Mouse (Mus musculus): ENCODE data around the gene Ints5. TPM values are rescaled to one million over a fixed set of nuclear protein-coding genes. Genes with fewer than 3 reads are reported as not detected.

Ints5 gene
- total RNA-seq, 1 experiment from 2014 or later = 26.7 TPM

GRCm38 (mm10) chr19:8929224-8930088 lies 36.7 kb downstream of the Ints5 start, which contains the start of the genes Rom1 and Eml3:
TSS of gene Rom1 (minus strand) at chr19:8929356.
TSS of gene Eml3 (plus strand) at chr19:8929552.
- DNase-seq = peak; percentile 90

GRCm38 (mm10) chr19:8930117-8930516 lies 37.3 kb downstream of the Ints5 start:
- DNase-seq = no peak

GRCm38 (mm10) chr19:8930771-8931170 lies 38.0 kb downstream of the Ints5 start:
- no peak for DNase-seq

GRCm38 (mm10) chr19:8936736-8937135 lies 43.9 kb downstream of the Ints5 start:
- no peak for DNase-seq

GRCm38 (mm10) chr19:8940526-8941133 lies 47.8 kb downstream of the Ints5 start:
- DNase-seq = no peak

- no peak for DNase-seq
These were observed 48.3 kb downstream of the Ints5 start for GRCm38 (mm10) chr19:8941136-8941514.

GRCm38 (mm10) chr19:8941515-8942217 lies 48.9 kb downstream of the Ints5 start, which contains the start of gene Mta2:
TSS of gene Mta2 (plus strand) at chr19:8941875.
- peak; percentile 98 for DNase-seq

GRCm38 (mm10) chr19:8942276-8942964 lies 49.6 kb downstream of the Ints5 start:
- peak; percentile 59 for DNase-seq

GRCm38 (mm10) chr19:8943047-8943446 lies 50.2 kb downstream of the Ints5 start:
- DNase-seq = no peak

- DNase-seq = no peak
These were observed 51.3 kb downstream of the Ints5 start for GRCm38 (mm10) chr19:8944062-8944461.

GRCm38 (mm10) chr19:8944750-8945149 lies 51.9 kb downstream of the Ints5 start:
- DNase-seq = peak; percentile 76

GRCm38 (mm10) chr19:8945251-8945650 lies 52.4 kb downstream of the Ints5 start:
- no peak for DNase-seq

GRCm38 (mm10) chr19:8946929-8947328 lies 54.1 kb downstream of the Ints5 start:
- no peak for DNase-seq

Small RNAs within 50 kb of the gene (microRNA-seq; reads per million reads assigned to microRNA genes)
- 0 to 0.71 reads per million in 2 experiments for gene Mir5136

Other genes starting within 250 kb of the Ints5 start
- 1.6 and 2.4 TPM in 2 replicates for gene Chrm1, start 229.2 kb upstream of the Ints5 start, total RNA-seq (2021)
- 269 and 403 TPM in 2 replicates for gene Slc3a2, start 169.6 kb upstream of the Ints5 start, total RNA-seq (2021)
- 52.0 and 57.7 TPM in 2 replicates for gene Wdr74, start 157.2 kb upstream of the Ints5 start, total RNA-seq (2021)
- 2.6 and 2.8 TPM in 2 replicates for gene 1700092M07Rik, start 152.3 kb upstream of the Ints5 start, total RNA-seq (2021)
- 92.3 and 106 TPM in 2 replicates for gene Stx5a, start 151.6 kb upstream of the Ints5 start, total RNA-seq (2021)
- gene Nxf1, start 135.9 kb upstream of the Ints5 start, total RNA-seq (2021) = 128 and 179 TPM in 2 replicates
- 122 and 123 TPM in 2 replicates for gene Tmem223, start 122.0 kb upstream of the Ints5 start, total RNA-seq (2021)
- 56.4 and 75.9 TPM in 2 replicates for gene Tmem179b, start 118.5 kb upstream of the Ints5 start, total RNA-seq (2021)
- 15.1 and 23.1 TPM in 2 replicates for gene Taf6l, start 106.6 kb upstream of the Ints5 start, total RNA-seq (2021)
- 96.3 and 103 TPM in 2 replicates for gene Polr2g, start 94.4 kb upstream of the Ints5 start, total RNA-seq (2021)
- 2.4 and 3.9 TPM in 2 replicates for gene Zbtb3, start 90.5 kb upstream of the Ints5 start, total RNA-seq (2021)
- 32.7 and 41.1 TPM in 2 replicates for gene Ttc9c, start 73.7 kb upstream of the Ints5 start, total RNA-seq (2021)
- gene Hnrnpul2, start 73.0 kb upstream of the Ints5 start, total RNA-seq (2021) = 72.0 and 83.0 TPM in 2 replicates
- gene AC129217.1, start 63.2 kb upstream of the Ints5 start, total RNA-seq (2021) = 23.5 TPM in 1 of 2 replicates, not detected in the other
- 139 and 169 TPM in 2 replicates for gene Bscl2, start 55.5 kb upstream of the Ints5 start, total RNA-seq (2021)
- gene Gng3, start 53.8 kb upstream of the Ints5 start, total RNA-seq (2021) = 5.3 and 6.1 TPM in 2 replicates
- 1.4 and 1.8 TPM in 2 replicates for gene Lrrn4cl, start 42.2 kb upstream of the Ints5 start, total RNA-seq (2021)
- gene Ubxn1, start 21.5 kb upstream of the Ints5 start, total RNA-seq (2021) = 206 and 217 TPM in 2 replicates
- 70.0 and 72.2 TPM in 2 replicates for gene Uqcc3, start 12.1 kb upstream of the Ints5 start, total RNA-seq (2021)
- gene Lbhd1, start 9.3 kb upstream of the Ints5 start, total RNA-seq (2021) = 5.9 and 23.7 TPM in 2 replicates
- not detected in 2 replicates for gene Gm49403, start 9.1 kb upstream of the Ints5 start, total RNA-seq (2021)
- gene 1810009A15Rik, start 4.2 kb upstream of the Ints5 start, total RNA-seq (2021) = 48.8 and 57.4 TPM in 2 replicates
- gene Gm49416, start 4.1 kb upstream of the Ints5 start, total RNA-seq (2021) = not detected in 2 replicates
- gene Ganab, start 5.1 kb downstream of the Ints5 start, total RNA-seq (2021) = 196 and 200 TPM in 2 replicates
- 58.5 and 60.9 TPM in 2 replicates for gene B3gat3, start 27.4 kb downstream of the Ints5 start, total RNA-seq (2021)
- gene Rom1, start 36.4 kb downstream of the Ints5 start, total RNA-seq (2021) = 33.4 and 33.8 TPM in 2 replicates
- gene Eml3, start 36.5 kb downstream of the Ints5 start, total RNA-seq (2021) = 57.2 and 67.5 TPM in 2 replicates
- gene Mta2, start 48.9 kb downstream of the Ints5 start, total RNA-seq (2021) = 98.6 and 104 TPM in 2 replicates
- 23.1 and 23.6 TPM in 2 replicates for gene Tut1, start 60.8 kb downstream of the Ints5 start, total RNA-seq (2021)
- 327 and 416 TPM in 2 replicates for gene Eef1g, start 74.0 kb downstream of the Ints5 start, total RNA-seq (2021)
- gene Ahnak, start 96.3 kb downstream of the Ints5 start, total RNA-seq (2021) = 93.0 and 106 TPM in 2 replicates
- gene Scgb1a1, start 195.0 kb downstream of the Ints5 start, total RNA-seq (2021) = not detected in 2 replicates
- gene Asrgl1, start 242.6 kb downstream of the Ints5 start, total RNA-seq (2021) = 8.0 and 12.2 TPM in 2 replicates

All from adrenal gland, postnatal 25 days (tissue).